Mouse (Mus musculus) mature B cell (primary cell): Measurements from ENCODE around the gene Vmn1r115.
"Not testable (repeated sequence)": the region's sequence is repeated elsewhere in the genome, so short reads cannot be mapped to it uniquely, and the experiment has no call there.

Experiments
- in situ Hi-C: fragments of 300-500 bp; cut with MboI; formaldehyde crosslinking; loops from 2 replicates; pipeline ENCODE4 v1.14.3; 2019

The Vmn1r115 gene

DNA sequence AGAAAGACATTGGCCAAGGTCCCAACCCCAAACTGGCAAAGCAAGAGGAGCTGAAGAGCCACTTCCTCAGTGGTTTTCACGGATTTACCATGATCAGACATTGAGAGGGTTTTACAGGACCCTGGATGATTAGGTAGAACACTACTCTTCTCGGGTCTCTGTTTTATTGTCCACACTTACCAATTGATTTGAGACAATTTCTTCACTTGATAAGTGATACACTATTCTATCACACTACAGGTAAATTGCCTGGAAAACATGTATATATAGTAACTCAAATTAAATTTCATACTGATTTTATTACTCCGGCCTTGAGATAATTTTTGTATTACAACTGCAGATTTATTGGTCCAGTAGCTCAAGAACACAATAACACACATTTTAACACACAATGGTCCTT is at the start of gene Vmn1r115:
Gene Vmn1r115 (minus strand): TSS at position 101 of the 400 bp plus-strand sequence.
- in situ Hi-C loops = not testable (repeated sequence)

DNA sequence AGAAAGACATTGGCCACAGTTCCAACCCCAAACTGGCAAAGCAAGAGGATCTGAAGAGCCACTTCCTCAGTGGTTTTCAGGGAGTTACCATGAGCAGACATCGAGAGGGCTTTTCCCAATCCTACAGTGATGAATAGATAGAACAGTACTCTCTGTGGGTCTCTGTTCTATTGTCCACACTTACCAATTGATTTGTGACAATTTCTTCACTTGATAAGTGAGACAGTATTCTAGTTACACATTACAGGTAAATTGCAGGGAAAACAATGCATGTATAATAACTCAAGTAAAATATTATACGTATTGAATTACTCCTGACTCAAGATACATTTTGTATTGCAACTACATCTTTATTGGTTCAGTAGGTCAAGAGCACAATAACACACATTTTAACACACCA is 39.2 kb upstream of the Vmn1r115 start, which contains the start of gene Vmn1r117:
Gene Vmn1r117 (minus strand): TSS at position 101 of the 400 bp plus-strand sequence.
- in situ Hi-C loops = not testable (repeated sequence)

DNA sequence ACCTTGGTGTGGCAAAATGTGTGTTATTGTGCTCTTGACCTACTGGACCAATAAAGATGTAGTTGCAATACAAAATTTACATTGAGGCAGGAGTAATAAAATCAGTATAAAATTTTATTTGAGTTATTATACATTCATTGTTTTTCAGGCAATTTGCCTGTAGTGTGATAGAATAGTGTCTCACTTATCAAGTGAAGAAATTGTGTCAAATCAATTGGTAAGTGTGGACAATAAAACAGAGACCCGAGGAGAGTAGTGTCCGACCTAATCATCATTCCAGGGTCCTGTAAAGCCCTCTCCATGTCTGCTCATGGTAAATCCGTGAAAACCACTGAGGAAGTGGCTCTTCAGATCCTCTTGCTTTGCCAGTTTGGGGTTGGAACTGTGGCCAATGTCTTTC is 27.2 kb upstream of the Vmn1r115 start, which contains the start of gene Vmn1r116:
Gene Vmn1r116 (plus strand): TSS at position 301 of the 400 bp plus-strand sequence.
- in situ Hi-C loops = not testable (repeated sequence)

DNA sequence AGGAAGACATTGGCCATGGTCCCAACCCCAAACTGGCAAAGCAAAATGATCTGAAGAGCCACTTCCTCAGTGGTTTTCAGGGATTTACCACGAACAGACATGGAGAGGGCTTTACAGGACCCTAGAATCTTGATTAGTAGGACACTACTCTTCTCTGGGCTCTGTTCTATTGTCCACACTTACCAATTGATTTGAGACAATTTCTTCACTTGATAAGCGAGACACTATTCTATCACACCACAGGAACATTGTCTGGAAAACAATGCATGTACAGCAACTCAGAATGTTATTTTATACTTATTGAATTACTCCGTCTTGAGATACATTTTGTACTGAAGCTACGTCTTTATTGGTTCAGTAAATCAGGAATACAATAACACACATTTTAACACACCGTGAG is 32.7 kb downstream of the Vmn1r115 start, which contains the start of gene Vmn1r114:
Gene Vmn1r114 (minus strand): TSS at position 101 of the 400 bp plus-strand sequence.
- in situ Hi-C loops = not testable (repeated sequence)
